Mouse (Mus musculus) hindbrain, embryonic 14.5 days (tissue): Measurements from ENCODE around the gene Orai3. TPM values are rescaled to one million over a fixed set of nuclear protein-coding genes. Genes with fewer than 3 reads are reported as not detected.
A peak's percentile ranks its signal among the peaks of the same experiment; 100 is the strongest.

Experiments
- ATAC-seq: fragments of 200-750 bp; cut with Nextera tagmentation; 2 replicates; pipeline ENCODE4 v1.8.0; 2017; ENCODE audit warnings: moderate number of reproducible peaks, mild to moderate bottlenecking, moderate TSS enrichment, moderate library complexity; ENCODE audit not compliant: low FRiP score
- DNase-seq: peaks from one replicate; pipeline ENCODE4 v3.0.0-alpha.2; 2015; ENCODE audit warnings: low spot score
- H3K27ac ChIP-seq: fragments of 300-500 bp; sonication (generic); 2 replicates; pipeline ENCODE4 v1.5.1; 2014; ENCODE audit warnings: mild to moderate bottlenecking, moderate library complexity
- H3K27me3 ChIP-seq: fragments of 300-500 bp; sonication (generic); 2 replicates; pipeline ENCODE4 v1.6.1; 2014; ENCODE audit warnings: mild to moderate bottlenecking, low read length, mixed read lengths; ENCODE audit not compliant: control insufficient read depth, insufficient read depth
- H3K36me3 ChIP-seq: fragments of 300-500 bp; sonication (generic); replicated peaks from 2 replicates; pipeline ENCODE4 v1.6.1; 2014; ENCODE audit not compliant: control insufficient read depth, insufficient read depth
- H3K4me1 ChIP-seq: fragments of 300-500 bp; sonication (generic); replicated peaks from 2 replicates; pipeline ENCODE4 v1.6.1; 2014; ENCODE audit warnings: antibody characterized with exemption, low read length, mixed read lengths; ENCODE audit not compliant: control insufficient read depth, insufficient read depth
- H3K4me2 ChIP-seq: fragments of 300-500 bp; sonication (generic); replicated peaks from 2 replicates; pipeline ENCODE4 v1.6.1; 2014; ENCODE audit warnings: mild to moderate bottlenecking, moderate library complexity
- H3K4me3 ChIP-seq: fragments of 300-500 bp; sonication (generic); replicated peaks from 2 replicates; pipeline ENCODE4 v1.5.1; 2014; ENCODE audit warnings: mild to moderate bottlenecking, low read length
- H3K9ac ChIP-seq: fragments of 300-500 bp; sonication (generic); 2 replicates; pipeline ENCODE4 v1.6.1; 2014
- H3K9me3 ChIP-seq: fragments of 300-500 bp; sonication (generic); 2 replicates; pipeline ENCODE4 v1.6.1; 2016; ENCODE audit warnings: low read length; ENCODE audit not compliant: control insufficient read depth
- WGBS: fragments of 180-500 bp; shearing (Covaris S2); extraction: QIAGEN DNeasy Blood & Tissue Kit; methylation state at CpG from one replicate; pipeline ENCODE4 v1.1.7; 2014; 5-methylcytosine and 5-hydroxymethylcytosine counted together
- polyA plus RNA-seq: library from polyadenylated mRNA; unstranded; fragments of >200 nt; fragmentation: Nextera tagmentation; extraction: Ambion mirVana; gene quantifications from 2 replicates; pipeline ENCODE4 v1.2.1, GENCODE M21; 2014

Orai3 gene
- polyA plus RNA-seq, 1 experiment from 2014 or later: 7.3 TPM

DNA sequence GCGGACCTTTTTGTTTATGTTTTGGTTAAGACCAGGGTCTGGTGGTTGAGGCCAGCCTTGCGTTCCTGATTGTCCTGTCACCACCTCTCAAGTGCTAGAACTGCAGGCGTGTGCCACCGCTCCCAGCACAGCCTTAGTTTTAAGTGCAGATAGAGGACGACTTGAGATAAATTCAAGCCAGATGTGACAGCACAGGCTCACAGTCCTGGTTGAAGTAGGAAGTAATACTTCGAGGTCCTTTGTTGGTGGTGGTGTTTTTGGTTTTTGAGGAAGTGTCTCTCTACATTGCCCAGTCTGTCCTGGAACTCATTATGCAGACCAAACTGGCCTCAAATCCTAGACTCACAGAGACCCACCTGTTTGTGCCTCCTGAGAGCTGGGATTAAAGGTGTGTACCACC is 9.9 kb upstream of the Orai3 start:
- Histone ChIP-seq H3K27ac (no peak overlapping the region), H3K36me3 (peaks cover 93% of the 10 kb centered on the region), H3K9me3 (no peaks in the 10 kb centered on the region), H3K27me3 (no peaks in the 10 kb centered on the region), H3K4me2 (no peak overlapping the region), H3K9ac (no peak overlapping the region), H3K4me3 (no peak overlapping the region), H3K4me1 (peaks cover 5% of the 10 kb centered on the region; the same call in 1 of the 2 replicates)
- ATAC-seq (no peak), DNase-seq (no peak)
- 81% methylated on average over 6 of the region's 6 CpGs for WGBS

DNA sequence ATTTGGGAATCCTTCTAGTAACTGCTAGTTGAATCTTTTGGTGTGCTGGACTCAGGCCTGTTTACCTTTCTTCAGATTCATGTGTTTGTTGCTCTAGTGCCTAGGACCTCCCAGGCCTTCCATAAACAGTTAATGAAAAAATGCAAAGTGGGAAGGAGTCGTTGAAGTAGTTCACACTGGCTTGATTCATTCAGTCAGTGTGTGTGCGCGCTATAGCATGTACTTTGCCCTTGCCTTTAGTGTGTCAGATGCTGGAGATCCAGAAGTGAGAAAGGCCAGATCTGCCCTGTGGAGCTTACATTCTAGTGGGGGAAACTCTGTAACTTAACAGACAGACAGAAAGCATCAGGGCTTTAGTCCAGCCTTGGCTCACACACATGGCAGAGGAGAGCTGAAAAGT is 9.1 kb upstream of the Orai3 start:
- H3K4me2 ChIP-seq: no peak overlapping the region
- no peak overlapping the region for H3K4me3 ChIP-seq
- no peaks in the 10 kb centered on the region for H3K4me1 ChIP-seq
- peaks cover 93% of the 10 kb centered on the region for H3K36me3 ChIP-seq
- DNase-seq (no peak), ATAC-seq (no peak)
- H3K9ac ChIP-seq: no peak overlapping the region
- WGBS: 90% methylated on average over 3 of the region's 3 CpGs
- no peaks in the 10 kb centered on the region for H3K27me3 ChIP-seq
- no peaks in the 10 kb centered on the region for H3K9me3 ChIP-seq
- no peak overlapping the region for H3K27ac ChIP-seq

DNA sequence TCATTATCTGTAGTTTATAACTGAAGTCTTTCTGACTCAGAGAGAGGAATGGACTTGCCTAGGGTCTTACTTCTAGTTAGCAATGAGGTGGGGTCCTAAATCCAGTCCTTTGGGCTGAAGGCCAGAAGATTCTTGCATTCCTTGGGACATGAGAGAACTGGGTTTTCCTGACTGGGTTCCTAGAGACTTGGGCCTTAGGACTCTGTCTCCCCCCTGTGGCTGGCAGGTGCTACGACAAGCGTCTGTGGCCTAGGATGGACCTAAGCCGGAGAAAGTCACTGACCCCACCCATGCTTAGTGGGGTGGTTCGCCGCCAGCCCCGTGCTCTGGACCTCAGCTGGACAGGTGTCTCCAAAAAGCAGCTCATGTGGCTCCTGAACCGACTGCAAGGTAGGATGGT is 8.6 kb upstream of the Orai3 start:
- ATAC-seq: no peak
- WGBS: 47% methylated on average over 7 of the region's 7 CpGs
- H3K4me2 ChIP-seq: no peak overlapping the region
- no peaks in the 10 kb centered on the region for H3K27me3 ChIP-seq
- H3K9me3 ChIP-seq: no peaks in the 10 kb centered on the region
- H3K4me1 ChIP-seq: no peaks in the 10 kb centered on the region
- no peak overlapping the region for H3K9ac ChIP-seq
- peaks cover 93% of the 10 kb centered on the region for H3K36me3 ChIP-seq
- peak; percentile 71 for DNase-seq
- H3K27ac ChIP-seq: no peak overlapping the region
- H3K4me3 ChIP-seq: no peak overlapping the region

GRCm38 (mm10) chr7:127763642-127764041 is 6.0 kb upstream of the Orai3 start:
- Histone ChIP-seq H3K4me3 (no peak overlapping the region), H3K4me1 (no peaks in the 10 kb centered on the region), H3K27me3 (no peaks in the 10 kb centered on the region), H3K4me2 (no peak overlapping the region), H3K27ac (no peak overlapping the region), H3K9ac (no peak overlapping the region), H3K36me3 (peaks cover 91% of the 10 kb centered on the region), H3K9me3 (no peaks in the 10 kb centered on the region)
- WGBS: 95% methylated on average over 4 of the region's 4 CpGs
- DNase-seq (no peak), ATAC-seq (no peak)

DNA sequence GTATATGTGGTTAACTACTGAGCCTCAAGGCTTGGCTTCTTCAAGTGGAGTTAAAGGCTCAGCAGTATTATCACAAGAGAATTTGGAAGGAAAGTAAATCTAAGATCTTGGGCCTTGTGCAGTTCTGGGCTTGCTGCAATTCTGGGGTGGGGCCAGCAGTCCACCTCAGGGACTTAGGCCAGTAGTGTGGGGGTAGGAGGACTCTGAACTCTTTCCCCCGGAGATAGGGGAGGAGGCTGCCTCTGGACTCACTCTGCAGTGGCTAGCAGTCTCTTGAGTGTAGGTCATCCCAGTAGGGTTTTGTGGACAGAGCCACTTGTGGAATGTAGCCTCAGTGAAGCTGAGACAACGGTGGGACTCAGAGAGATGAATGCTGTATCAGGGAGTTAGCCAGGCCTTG is 3.9 kb upstream of the Orai3 start:
- Histone ChIP-seq H3K9ac (no peak overlapping the region), H3K4me2 (no peak overlapping the region), H3K27me3 (no peaks in the 10 kb centered on the region), H3K4me3 (no peak overlapping the region), H3K4me1 (peaks cover 18% of the 10 kb centered on the region; the same call in 1 of the 2 replicates), H3K27ac (no peak overlapping the region), H3K9me3 (no peaks in the 10 kb centered on the region), H3K36me3 (peaks cover 73% of the 10 kb centered on the region)
- 90% methylated on average over 2 of the region's 2 CpGs for WGBS
- ATAC-seq: no peak
- no peak for DNase-seq

DNA sequence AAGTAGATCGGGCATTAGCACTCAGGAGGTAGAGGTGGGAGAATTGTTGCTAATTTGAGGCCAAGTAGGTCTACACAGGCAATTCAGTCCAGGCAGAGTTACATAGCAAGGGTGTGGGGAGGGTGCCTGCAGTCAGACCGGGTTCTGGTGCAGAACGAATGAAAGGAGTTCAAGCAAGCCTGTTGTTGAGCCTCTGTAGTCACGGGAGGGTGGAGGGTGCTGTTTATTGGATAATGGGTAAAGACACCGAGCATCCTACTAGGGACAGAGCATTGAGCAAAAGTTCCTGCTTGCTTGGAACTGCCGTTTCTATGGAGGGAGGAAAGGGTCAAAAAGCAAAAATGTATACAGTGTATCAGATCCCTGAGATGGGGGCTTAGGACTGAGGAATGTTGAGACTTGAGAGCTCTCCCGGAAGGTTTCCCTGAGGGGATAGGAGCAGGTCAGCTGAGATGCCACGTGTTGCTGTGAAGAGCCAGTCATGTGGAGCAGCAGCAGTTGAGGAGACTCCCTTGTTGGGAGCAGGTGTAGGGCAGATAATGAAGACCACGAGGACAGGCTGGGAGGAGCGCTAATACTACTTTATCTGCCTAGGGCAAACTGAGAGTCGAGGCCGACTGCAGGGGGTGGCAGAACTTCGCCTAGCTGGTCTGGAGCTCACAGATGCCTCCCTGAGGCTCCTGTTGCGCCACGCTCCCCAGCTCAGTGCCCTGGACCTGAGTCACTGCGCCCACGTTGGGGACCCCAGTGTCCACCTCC is 2.6 kb upstream of the Orai3 start:
- Histone ChIP-seq H3K4me1 (peaks cover 18% of the 10 kb centered on the region; the same call in 1 of the 2 replicates), H3K9me3 (no peaks in the 10 kb centered on the region), H3K36me3 (peaks cover 60% of the 10 kb centered on the region), H3K27me3 (no peaks in the 10 kb centered on the region), H3K4me3 (no peak overlapping the region), H3K27ac (no peak overlapping the region), H3K9ac (no peak overlapping the region), H3K4me2 (no peak overlapping the region)
- DNase-seq (no peak), ATAC-seq (no peak)
- 84% methylated on average over 17 of the region's 17 CpGs for WGBS

- no peak overlapping the region for H3K4me3 ChIP-seq
- H3K27ac ChIP-seq: no peak overlapping the region
- H3K4me1 ChIP-seq: peaks cover 18% of the 10 kb centered on the region; the same call in 1 of the 2 replicates
- no peak overlapping the region for H3K9ac ChIP-seq
- H3K4me2 ChIP-seq: no peak overlapping the region
- no peaks in the 10 kb centered on the region for H3K9me3 ChIP-seq
- 94% methylated on average over 19 of the region's 19 CpGs for WGBS
- H3K36me3 ChIP-seq: peaks cover 53% of the 10 kb centered on the region
- ATAC-seq: no peak
- no peak for DNase-seq
- no peaks in the 10 kb centered on the region for H3K27me3 ChIP-seq
These were observed 1.8 kb upstream of the Orai3 start for GRCm38 (mm10) chr7:127767671-127768345.

DNA sequence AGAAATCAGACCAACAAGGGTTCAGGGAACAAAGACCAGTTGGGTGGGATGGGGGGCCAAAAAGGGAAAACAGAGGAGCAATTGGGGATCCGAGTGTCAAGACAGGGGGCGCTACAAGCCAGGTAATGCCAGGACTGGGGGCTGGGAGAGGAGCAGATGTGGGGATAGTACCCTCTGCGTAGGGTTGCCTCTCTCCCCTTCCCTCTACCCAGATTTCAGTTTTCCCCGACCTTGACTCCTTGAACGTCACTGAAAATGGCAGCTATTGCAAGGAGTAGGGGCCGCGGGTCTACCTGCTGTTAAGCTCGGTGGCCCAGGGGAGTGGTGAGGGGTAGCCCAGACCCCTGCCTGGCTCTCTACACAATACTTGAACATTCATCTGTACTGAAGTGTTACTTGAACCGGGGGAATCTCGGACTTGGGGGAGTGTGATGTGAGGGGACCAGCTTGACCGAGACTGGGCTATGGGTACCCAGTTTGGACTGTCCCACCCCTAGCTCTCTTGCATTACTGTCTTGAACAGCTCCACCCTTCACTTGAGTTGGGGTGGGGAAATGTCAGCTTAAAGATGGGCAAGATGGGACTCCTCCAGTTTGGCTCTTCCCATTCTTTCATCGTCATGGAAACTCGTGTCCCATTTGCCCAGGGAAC is 1.1 kb upstream of the Orai3 start:
- H3K9me3 ChIP-seq: no peaks in the 10 kb centered on the region
- H3K4me2 ChIP-seq: no peak overlapping the region
- no peak overlapping the region for H3K9ac ChIP-seq
- ATAC-seq: no peak
- no peak overlapping the region for H3K4me3 ChIP-seq
- no peaks in the 10 kb centered on the region for H3K27me3 ChIP-seq
- peaks cover 18% of the 10 kb centered on the region; the same call in 1 of the 2 replicates for H3K4me1 ChIP-seq
- peaks cover 48% of the 10 kb centered on the region for H3K36me3 ChIP-seq
- H3K27ac ChIP-seq: no peak overlapping the region
- no peak for DNase-seq
- WGBS: 57% methylated on average over 13 of the region's 13 CpGs

DNA sequence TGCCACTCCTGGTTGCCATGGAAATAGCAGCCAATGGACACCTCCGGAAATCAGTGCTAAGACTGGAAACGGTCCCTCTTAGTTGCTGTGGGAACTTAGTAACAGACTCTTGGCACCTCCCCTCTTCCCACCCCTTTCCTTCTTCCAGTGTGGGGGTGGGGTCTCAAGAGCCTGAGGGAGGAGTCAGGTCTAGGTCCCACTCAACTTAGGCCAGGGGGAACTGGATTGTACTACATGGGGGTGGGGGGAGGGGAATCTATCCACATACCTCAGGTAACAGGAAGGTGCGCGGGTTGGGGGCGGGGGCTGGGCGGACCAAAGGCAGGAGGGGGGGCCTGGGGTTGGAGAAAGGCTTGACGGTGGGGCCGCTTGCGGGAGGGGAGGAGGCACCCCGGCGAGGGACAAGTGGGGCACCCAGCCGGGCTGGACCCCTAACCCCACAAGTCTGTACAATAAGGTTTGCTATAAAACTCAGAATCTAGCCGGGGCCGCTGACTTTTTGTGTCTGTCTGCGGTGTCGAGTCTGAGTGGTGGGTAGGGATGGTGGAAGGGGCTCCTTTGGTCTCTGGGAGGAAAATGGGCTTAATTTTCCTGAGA is 520 bp upstream of the Orai3 start:
- H3K9me3 ChIP-seq: no peaks in the 10 kb centered on the region
- peaks cover 42% of the 10 kb centered on the region for H3K36me3 ChIP-seq
- H3K9ac ChIP-seq: peak overlapping the region; percentile 65
- DNase-seq: peak; percentile 88
- H3K4me1 ChIP-seq: peaks cover 18% of the 10 kb centered on the region; the same call in 1 of the 2 replicates
- H3K27ac ChIP-seq: peak overlapping the region; percentile 68
- H3K4me2 ChIP-seq: peak overlapping the region; percentile 68
- WGBS: under 1% methylated on average over 16 of the region's 16 CpGs
- peak overlapping the region; percentile 42 for H3K4me3 ChIP-seq
- ATAC-seq: peak; percentile 81
- H3K27me3 ChIP-seq: no peaks in the 10 kb centered on the region
